Mouse (Mus musculus) cerebellum, adult 11 months (tissue): ENCODE results near the gene Nek8.

Experiments used
- DNase-seq: peaks from one replicate; pipeline ENCODE4 v3.0.0; 2022

The Nek8 gene

GRCm38 (mm10) chr11:78166161-78166560 lies 10.3 kb downstream of the Nek8 start:
- DNase-seq: no peak

GRCm38 (mm10) chr11:78165761-78166109 lies 10.7 kb downstream of the Nek8 start:
- DNase-seq: peak; percentile 54

- peak; percentile 73 for DNase-seq
Observed at GRCm38 (mm10) chr11:78164924-78165760, 11.3 kb downstream of the Nek8 start, which contains the start of gene Traf4. Gene Traf4 (minus strand): TSS chr11:78165589.

DNA sequence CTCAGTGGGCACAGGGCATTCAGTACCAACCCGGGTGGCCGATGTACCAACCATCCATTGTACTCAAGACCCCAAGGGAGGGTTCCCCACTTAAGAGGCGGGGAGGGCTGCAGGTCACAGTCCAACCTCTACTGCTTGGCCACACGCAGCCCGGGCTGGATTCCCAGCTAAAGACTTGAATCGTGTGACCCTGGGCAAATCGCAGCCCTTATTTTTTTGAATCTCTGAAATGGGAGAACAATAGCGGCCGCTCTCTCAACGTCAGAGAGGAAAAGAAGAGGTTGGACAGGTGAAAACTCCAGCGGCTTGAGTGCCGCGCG lies 11.9 kb downstream of the Nek8 start:
- DNase-seq: no peak

DNA sequence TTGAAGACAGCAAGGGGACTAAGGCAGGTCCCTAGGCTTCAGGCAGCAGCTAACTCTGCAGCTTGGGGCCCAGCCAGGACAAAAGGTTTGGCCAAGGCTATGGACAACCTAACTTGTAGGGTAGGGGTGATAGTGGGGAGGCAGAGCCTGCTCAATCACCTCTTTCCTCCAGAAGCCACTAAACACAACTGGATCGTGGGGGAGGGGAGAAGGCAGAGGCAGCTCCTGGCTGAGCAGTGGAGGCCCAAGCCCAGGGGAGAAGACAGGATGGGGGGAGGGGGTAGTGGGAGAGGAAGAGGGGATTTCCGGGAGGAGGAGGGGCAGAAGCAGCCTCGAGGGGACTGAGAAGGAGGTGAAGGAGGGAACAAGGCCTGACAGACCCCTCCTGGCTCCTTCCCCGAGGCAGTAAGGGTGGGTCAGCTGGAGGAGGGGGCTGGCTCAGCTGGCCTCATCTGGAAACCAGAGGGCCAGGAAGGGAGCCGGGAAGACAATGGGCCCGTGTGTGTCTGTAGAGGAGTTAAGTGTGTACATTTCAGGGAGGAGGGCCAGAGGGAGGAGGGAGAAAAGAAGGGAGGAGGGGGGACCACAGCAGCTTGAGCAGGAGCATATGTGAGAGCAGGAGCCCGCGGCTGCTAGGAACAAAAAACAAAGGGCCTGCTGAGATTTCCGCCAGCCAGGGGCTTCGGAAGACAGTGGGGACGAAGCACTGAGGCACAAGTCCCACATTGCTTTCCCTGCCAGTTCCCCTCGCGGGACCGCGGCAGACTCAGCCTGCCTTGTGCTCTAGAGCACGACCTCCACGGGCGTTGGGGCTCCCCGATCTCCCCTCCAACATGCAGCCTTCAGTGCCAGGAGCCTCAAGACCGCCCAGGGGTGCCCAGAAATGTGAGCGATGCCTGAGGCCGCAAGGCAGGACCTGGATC lies 12.5 kb downstream of the Nek8 start:
- no peak for DNase-seq

DNA sequence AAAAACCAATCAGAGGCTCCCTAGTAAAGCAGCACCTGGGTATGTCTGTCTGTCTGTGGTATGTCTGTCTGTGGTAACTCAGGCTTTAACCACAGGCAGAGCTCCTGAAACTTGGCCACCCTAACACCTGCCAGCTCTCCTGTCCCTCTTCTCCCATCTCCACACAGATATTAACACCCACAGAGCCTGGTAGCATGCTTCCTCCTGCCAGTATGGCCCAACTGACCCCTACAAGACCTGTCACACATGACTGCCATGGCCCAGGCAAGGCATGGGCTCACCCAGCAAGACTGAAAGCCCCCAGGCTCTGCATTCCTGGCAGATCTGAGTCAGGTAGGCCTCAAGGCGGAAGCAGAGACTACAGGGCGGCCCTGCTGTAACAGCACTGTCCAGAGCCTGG lies 13.4 kb downstream of the Nek8 start:
- no peak for DNase-seq

DNA sequence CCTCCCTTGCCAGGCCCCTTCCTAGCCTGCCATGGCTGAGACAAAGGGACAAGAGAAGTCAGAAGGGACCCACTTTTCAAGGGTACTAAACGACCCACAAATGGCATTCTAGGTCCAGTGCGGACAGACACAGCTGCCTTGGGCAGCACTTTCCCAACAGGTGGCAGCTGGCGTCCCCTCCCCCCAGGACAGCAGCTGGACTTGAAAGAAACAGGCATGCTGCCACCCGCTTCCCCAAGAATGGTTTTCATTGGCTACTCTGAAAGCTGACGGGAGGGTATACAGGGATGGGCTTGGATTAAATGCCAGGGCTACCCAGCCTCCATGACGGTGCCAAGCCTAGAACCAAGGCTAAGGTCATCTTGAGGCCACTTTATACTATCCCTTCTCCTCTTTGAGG lies 14.0 kb downstream of the Nek8 start:
- no peak for DNase-seq

GRCm38 (mm10) chr11:78161968-78162367 lies 14.5 kb downstream of the Nek8 start:
- DNase-seq: no peak

DNA sequence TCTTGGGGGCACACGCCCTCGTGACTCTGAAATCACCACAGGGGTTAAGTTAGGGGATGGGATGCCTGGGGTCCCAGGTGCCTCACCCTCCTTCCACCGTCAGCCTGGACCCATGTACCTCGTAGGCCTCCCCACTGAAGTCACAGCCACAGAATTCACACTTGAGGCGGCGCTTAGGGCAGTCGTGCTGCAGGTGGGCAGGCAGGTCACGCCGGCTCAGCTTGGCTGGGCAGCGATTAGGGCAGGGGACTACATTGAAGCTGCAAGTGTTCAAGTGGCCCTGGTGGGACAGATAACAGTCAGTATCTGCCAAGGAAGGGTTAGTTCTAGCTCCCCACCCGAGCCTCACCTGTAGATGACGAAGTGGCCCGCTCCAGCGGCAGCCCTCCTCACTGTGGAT lies 15.3 kb downstream of the Nek8 start:
- no peak for DNase-seq

GRCm38 (mm10) chr11:78160675-78161074 lies 15.8 kb downstream of the Nek8 start:
- DNase-seq: no peak

DNA sequence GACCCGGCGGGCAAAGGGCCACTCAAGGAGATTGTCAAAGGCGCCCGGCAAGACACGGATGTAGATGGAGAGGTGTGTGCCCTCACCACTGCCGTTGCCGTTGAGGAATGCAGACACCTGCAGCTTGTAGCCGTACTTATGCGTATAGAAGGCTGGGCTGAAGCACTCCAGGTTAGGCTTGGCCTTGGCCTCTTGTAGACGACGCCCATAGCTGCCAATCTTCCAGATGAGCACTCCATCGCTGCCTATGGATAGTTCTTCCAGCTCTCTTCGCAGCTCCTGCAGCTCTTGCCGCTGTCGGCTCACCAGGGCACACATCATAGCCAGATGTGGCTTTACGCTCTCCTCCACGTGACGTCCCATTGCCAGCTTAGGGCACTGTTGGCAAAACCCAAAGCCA lies 16.3 kb downstream of the Nek8 start:
- DNase-seq: no peak

DNA sequence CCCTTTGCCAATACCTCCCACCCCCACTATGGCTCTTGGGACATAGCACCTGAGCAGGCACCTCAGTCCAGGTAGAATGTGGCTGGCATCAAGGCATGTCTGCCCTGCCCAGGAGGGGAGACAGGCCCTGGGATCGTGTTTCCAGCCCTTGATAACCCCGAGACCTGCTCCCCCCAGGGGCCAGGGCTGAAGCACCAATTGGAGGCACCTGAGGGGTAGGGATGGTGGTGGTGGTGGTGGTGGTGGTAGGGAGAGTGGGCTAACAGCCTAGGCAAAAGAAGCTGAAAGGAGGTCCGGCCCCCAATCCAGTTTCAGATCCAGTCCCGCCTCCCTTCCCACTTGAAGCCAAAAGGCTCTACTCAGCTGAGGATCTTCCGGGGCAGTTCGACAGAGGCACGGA lies 16.9 kb downstream of the Nek8 start:
- DNase-seq: no peak

- DNase-seq: peak; percentile 76
Observed at GRCm38 (mm10) chr11:78159096-78159495, 17.4 kb downstream of the Nek8 start.

DNA sequence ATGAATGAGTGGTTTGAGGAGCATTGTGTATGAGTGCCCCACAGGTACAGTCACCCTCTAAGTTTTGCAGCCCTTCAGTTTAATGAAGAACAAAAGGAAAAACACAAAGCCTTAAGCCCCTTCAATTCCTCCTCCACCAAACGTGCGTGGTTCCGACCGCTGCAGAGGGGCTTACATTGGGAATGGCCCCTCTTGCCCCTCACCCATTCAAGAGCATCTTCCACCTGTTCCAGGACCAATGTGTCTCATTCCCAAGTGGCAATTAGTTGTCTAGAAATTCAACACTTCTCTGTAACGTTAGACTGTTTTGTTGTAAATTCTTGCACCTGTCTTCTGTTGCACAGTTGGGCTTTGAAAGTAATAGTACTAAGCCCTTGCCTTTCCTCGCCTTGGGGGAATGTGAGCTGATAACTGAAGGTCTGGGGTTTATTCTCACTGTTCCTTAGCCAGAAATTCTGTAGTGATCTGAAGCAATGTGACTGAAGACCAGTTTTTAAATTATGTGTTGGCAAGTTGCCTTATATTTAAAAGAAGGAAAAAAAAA lies 20.2 kb downstream of the Nek8 start:
- DNase-seq: no peak

DNA sequence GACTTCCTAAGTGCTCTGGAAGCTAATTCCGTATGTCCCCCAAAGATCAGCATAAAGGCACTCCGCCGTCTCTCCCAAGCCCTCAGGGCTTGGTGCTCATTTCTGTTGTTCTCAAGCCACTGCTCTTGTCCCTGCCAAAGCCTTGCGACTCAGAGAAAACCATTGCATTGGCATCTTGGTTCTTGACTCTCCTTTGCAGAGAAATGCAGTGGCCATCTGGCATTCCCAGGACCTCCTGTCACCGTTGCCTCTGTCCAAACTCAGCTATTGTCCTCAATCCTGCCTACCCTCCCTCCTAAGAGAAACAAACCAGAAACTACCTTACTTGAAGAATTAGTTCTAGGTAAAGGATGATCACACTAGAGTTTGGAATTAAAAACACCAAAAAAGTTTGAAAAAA lies 20.8 kb downstream of the Nek8 start:
- no peak for DNase-seq

GRCm38 (mm10) chr11:78153778-78154177 lies 22.7 kb downstream of the Nek8 start:
- DNase-seq: no peak

DNA sequence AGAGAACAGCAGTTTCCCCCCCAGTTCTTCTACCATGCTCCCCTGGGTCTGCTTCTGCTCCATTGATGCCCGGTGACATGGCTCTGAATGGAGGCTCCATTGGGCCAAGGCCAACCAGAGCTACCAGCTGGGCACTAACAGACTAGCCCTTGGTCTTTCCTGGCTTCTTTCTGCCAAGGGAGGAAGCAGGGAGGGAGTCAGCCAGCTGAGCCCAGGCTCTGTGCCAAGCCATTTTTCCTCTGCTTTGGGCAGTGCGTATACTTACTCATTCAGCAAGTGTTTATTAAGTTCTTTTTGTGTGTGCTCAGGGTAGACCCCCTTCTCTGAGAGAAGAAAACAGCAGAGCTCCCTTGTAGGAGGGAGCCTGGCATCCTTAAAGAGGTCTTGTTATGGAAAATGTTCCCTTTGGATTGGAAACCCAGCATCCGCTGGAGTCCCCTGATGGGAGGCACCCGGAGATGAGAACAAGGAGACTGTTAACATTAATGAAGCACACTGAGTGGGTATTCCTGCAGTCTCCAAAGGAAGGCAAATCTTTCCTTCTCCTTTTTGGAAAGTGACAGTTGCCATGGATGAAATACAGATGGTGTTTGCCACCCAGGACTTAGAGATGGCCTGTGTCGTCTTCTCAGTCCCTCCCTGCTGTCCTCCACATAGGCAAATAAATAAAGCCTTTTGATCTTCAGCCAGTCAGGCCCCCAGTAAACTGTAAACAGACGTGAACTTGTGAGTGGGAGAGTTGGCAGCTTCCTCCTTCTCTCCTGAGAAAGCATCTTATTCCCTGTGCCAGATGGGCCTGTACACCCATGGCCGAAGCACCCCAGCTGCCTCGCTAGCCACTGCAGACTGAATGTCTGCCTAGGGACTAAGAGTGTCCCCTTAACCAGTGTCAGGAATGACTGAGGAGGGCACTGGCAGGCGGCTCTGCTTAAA lies 23.9 kb downstream of the Nek8 start:
- peak; percentile 77 for DNase-seq

GRCm38 (mm10) chr11:78151161-78151560 lies 25.3 kb downstream of the Nek8 start:
- DNase-seq: no peak

GRCm38 (mm10) chr11:78146707-78147543 lies 29.6 kb downstream of the Nek8 start:
- DNase-seq: no peak

DNA sequence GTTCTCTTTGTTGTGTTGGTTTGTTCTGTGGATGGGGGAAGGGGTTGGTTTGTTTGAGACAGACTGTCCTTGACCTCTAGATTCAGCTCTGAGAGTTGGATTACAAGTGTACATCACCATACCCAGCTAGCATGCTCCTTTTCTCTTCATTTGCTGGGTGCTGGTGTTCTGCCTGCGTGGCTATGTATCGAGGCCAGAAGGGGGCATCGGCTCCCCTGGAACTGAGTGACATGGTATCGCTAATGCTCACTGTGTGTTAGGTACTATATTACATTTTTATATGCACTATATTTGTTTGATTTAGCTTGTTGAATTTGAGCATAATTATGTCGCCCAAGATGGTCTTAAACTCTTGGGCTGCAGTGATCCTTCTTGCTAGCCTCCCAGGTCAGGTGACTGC lies 30.3 kb downstream of the Nek8 start:
- DNase-seq: no peak

- no peak for DNase-seq
Observed at GRCm38 (mm10) chr11:78143520-78143919, 33.0 kb downstream of the Nek8 start.

DNA sequence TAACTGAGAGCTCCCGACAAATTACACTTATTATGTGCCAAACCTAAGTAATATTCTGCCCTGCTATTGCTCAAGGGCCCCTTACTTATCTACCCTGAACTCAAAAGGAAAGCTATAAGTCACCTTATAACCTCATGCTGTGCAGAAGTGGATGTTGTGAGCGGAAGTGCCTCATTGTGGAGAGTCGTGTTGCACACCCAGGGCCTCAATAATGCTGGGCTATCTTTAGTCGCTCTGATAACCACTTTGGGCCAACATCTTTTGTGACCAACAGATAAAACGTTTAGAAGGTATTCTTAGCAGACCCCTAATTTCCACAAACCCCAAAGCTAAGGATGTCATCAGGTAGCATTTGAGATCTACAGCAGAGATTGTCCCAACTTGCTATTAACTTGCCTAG lies 35.8 kb downstream of the Nek8 start:
- no peak for DNase-seq
